12 mouse cellular contexts compared by ENCODE assay signal in the genomic region with DNA sequence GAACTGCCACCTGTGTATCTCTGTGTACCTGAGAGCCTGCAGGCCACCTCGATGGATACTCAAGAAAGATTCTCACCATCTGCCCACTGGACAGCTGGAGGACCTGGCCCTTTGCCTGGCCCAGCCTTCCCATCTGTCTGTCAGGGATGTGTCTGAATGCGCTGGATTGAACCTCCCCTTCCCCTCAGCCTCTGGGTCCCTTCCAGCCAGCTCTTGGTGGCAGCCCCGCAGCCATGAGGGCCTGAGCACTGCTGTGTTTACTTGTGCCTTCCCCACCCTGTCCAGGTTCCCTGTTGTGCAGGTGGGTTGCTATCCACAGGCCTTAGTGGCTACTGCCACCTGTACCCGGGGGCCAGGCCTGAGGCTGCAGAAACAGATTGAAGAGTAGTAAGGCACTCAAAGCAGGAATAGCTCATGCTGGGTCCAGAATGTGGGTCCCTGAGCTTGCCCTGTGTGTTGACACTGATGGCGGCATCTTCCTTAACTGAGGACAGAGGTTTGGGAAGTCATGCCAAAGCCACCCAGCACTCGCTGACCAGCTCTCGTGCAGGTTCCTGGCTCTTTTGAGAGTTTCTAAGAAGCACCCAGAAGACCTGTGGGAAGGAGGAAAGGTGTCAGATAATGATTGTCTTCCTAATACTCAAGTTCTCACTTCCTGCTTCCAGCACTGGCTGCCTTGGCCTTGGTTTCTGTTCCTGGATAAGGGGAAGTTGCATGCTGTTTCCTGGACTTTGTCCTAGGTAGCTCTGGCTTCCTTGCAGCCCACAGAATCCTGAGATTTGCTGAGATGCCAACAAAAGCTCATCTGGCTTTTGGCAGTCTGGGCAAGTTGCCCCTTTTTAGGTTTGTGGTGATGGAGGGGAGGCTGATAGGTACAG.
DNase-seq lines count a peak whose midpoint lies in the region; ATAC-seq lines count a peak whose summit lies in the region.
"Had no signal": no experiment of that assay in that cellular context is flagged by ENCODE, and none has a peak within 500 bp of the region (broad histone marks: within the 10 kb centered on the region; RNA-seq: fewer than 3 reads in every experiment).

No protein-coding gene starts in this region.

- peaks cover 13% of the 10 kb centered on the region for H3K4me1 ChIP-seq in forebrain, embryonic 13.5 days
- no peaks in the 10 kb centered on the region for H3K4me1 ChIP-seq in forebrain, embryonic 11.5 days (replicated peaks; ENCODE audit: control insufficient read depth, insufficient read depth, low read length)
- no peaks in the 10 kb centered on the region; the same call in 1 of the 2 replicates for H3K4me1 ChIP-seq in kidney, embryonic 15.5 days
- H3K4me1 ChIP-seq: liver, embryonic 12.5 days; neural tube, embryonic 12.5 days had no signal

- DNase-seq in forebrain, embryonic 11.5 days (ENCODE audit: low spot score): no peak
- peak; percentile 20 for DNase-seq in kidney, adult 18-20 months
- peak; percentile 27 for DNase-seq in right cerebral cortex, postnatal 14 days
- DNase-seq in right cerebral cortex, adult 2 months (ENCODE audit: low spot score in 2 of 2): no peak
- DNase-seq in testis, postnatal 10 days (ENCODE audit: low spot score): no peak
- no peak for DNase-seq in c-Kit-positive CD71-positive TER-119-positive erythroid progenitor cells, embryonic 14.5 days (ENCODE audit: low spot score)

- no peaks in the 10 kb centered on the region for H3K9me3 ChIP-seq in forebrain, embryonic 13.5 days (replicated peaks)
- no peaks in the 10 kb centered on the region for H3K9me3 ChIP-seq in forebrain, embryonic 11.5 days (ENCODE audit: control insufficient read depth, low read length)
- H3K9me3 ChIP-seq in kidney, embryonic 15.5 days (replicated peaks): no peaks in the 10 kb centered on the region
- H3K9me3 ChIP-seq: forebrain, embryonic 15.5 days; liver, embryonic 12.5 days; neural tube, embryonic 12.5 days had no signal

- WGBS in forebrain, embryonic 13.5 days: 90% methylated on average over 7 of the region's 7 CpGs
- 88% methylated on average over 7 of the region's 7 CpGs for WGBS in forebrain, embryonic 11.5 days
- 86% methylated on average over 7 of the region's 7 CpGs for WGBS in kidney, embryonic 15.5 days

- H3K27me3 ChIP-seq in forebrain, embryonic 13.5 days: no peaks in the 10 kb centered on the region
- H3K27me3 ChIP-seq in forebrain, embryonic 11.5 days (ENCODE audit: control insufficient read depth, insufficient read depth, low read length): no peaks in the 10 kb centered on the region
- H3K27me3 ChIP-seq in kidney, embryonic 15.5 days: no peaks in the 10 kb centered on the region
- H3K27me3 ChIP-seq: forebrain, embryonic 15.5 days; liver, embryonic 12.5 days; neural tube, embryonic 12.5 days had no signal

- H3K4me3 ChIP-seq in forebrain, embryonic 13.5 days: no peak overlapping the region
- no peak overlapping the region for H3K4me3 ChIP-seq in forebrain, embryonic 11.5 days (ENCODE audit: low read depth, low read length)
- no peak overlapping the region for H3K4me3 ChIP-seq in kidney, embryonic 15.5 days (replicated peaks)
- H3K4me3 ChIP-seq: forebrain, embryonic 15.5 days; liver, embryonic 12.5 days; neural tube, embryonic 12.5 days had no signal

- no peak overlapping the region for H3K4me2 ChIP-seq in forebrain, embryonic 13.5 days
- no peak overlapping the region for H3K4me2 ChIP-seq in forebrain, embryonic 11.5 days (ENCODE audit: low read depth, low read length, severe bottlenecking)
- H3K4me2 ChIP-seq in kidney, embryonic 15.5 days: no peak overlapping the region
- H3K4me2 ChIP-seq: forebrain, embryonic 15.5 days; liver, embryonic 12.5 days; neural tube, embryonic 12.5 days had no signal

- ATAC-seq in forebrain, embryonic 13.5 days: no peak
- ATAC-seq in forebrain, embryonic 11.5 days (replicated peaks; ENCODE audit: low FRiP score): no peak
- no peak for ATAC-seq in kidney, embryonic 15.5 days (replicated peaks; ENCODE audit: low FRiP score)
- ATAC-seq: forebrain, embryonic 15.5 days; liver, embryonic 12.5 days had no signal

- H3K27ac ChIP-seq in forebrain, embryonic 13.5 days: peak overlapping the region; percentile 28; the same call in 1 of the 2 replicates
- H3K27ac ChIP-seq in forebrain, embryonic 11.5 days (ENCODE audit: low read depth, low read length): no peak overlapping the region
- H3K27ac ChIP-seq in kidney, embryonic 15.5 days: no peak overlapping the region
- H3K27ac ChIP-seq: forebrain, embryonic 15.5 days; liver, embryonic 12.5 days; macrophage; neural tube, embryonic 12.5 days had no signal

- peaks cover 57% of the 10 kb centered on the region for H3K36me3 ChIP-seq in forebrain, embryonic 13.5 days (ENCODE audit: poor library complexity, severe bottlenecking)
- no peaks in the 10 kb centered on the region; the same call in 1 of the 2 replicates for H3K36me3 ChIP-seq in forebrain, embryonic 11.5 days (ENCODE audit: control insufficient read depth, insufficient read depth, low read length)
- H3K36me3 ChIP-seq in kidney, embryonic 15.5 days: peaks cover 58% of the 10 kb centered on the region

- no peak overlapping the region for H3K9ac ChIP-seq in forebrain, embryonic 13.5 days
- H3K9ac ChIP-seq in forebrain, embryonic 11.5 days (ENCODE audit: low read length): no peak overlapping the region
- H3K9ac ChIP-seq in kidney, embryonic 15.5 days: no peak overlapping the region
- H3K9ac ChIP-seq: forebrain, embryonic 15.5 days; liver, embryonic 12.5 days; neural tube, embryonic 12.5 days had no signal

Comparison
In these comparisons a context has a peak if more than half of its experiments do, and no peak if none do; other contexts are left out.
1. DNase-seq: peak in kidney, adult 18-20 months (single experiment) and right cerebral cortex, postnatal 14 days (single experiment); none in forebrain, embryonic 11.5 days (single experiment), right cerebral cortex, adult 2 months (0 of 2), testis, postnatal 10 days (single experiment) and c-Kit-positive CD71-positive TER-119-positive erythroid progenitor cells, embryonic 14.5 days (single experiment).